Mouse (Mus musculus) hindbrain, embryonic 14.5 days (tissue): Measurements from ENCODE around the gene Pard3. TPM values are rescaled to one million over a fixed set of nuclear protein-coding genes. Genes with fewer than 3 reads are reported as not detected.

ENCODE experiments used
- ATAC-seq: fragments of 200-750 bp; cut with Nextera tagmentation; 2 replicates; pipeline ENCODE4 v1.8.0; 2017; ENCODE audit warnings: moderate number of reproducible peaks, mild to moderate bottlenecking, moderate TSS enrichment, moderate library complexity; ENCODE audit not compliant: low FRiP score
- DNase-seq: peaks from one replicate; pipeline ENCODE4 v3.0.0-alpha.2; 2015; ENCODE audit warnings: low spot score
- H3K27ac ChIP-seq: fragments of 300-500 bp; sonication (generic); 2 replicates; pipeline ENCODE4 v1.5.1; 2014; ENCODE audit warnings: mild to moderate bottlenecking, moderate library complexity
- H3K27me3 ChIP-seq: fragments of 300-500 bp; sonication (generic); 2 replicates; pipeline ENCODE4 v1.6.1; 2014; ENCODE audit warnings: mild to moderate bottlenecking, low read length, mixed read lengths; ENCODE audit not compliant: control insufficient read depth, insufficient read depth
- H3K36me3 ChIP-seq: fragments of 300-500 bp; sonication (generic); replicated peaks from 2 replicates; pipeline ENCODE4 v1.6.1; 2014; ENCODE audit not compliant: control insufficient read depth, insufficient read depth
- H3K4me1 ChIP-seq: fragments of 300-500 bp; sonication (generic); replicated peaks from 2 replicates; pipeline ENCODE4 v1.6.1; 2014; ENCODE audit warnings: antibody characterized with exemption, low read length, mixed read lengths; ENCODE audit not compliant: control insufficient read depth, insufficient read depth
- H3K4me2 ChIP-seq: fragments of 300-500 bp; sonication (generic); replicated peaks from 2 replicates; pipeline ENCODE4 v1.6.1; 2014; ENCODE audit warnings: mild to moderate bottlenecking, moderate library complexity
- H3K4me3 ChIP-seq: fragments of 300-500 bp; sonication (generic); replicated peaks from 2 replicates; pipeline ENCODE4 v1.5.1; 2014; ENCODE audit warnings: mild to moderate bottlenecking, low read length
- H3K9ac ChIP-seq: fragments of 300-500 bp; sonication (generic); 2 replicates; pipeline ENCODE4 v1.6.1; 2014
- H3K9me3 ChIP-seq: fragments of 300-500 bp; sonication (generic); 2 replicates; pipeline ENCODE4 v1.6.1; 2016; ENCODE audit warnings: low read length; ENCODE audit not compliant: control insufficient read depth
- WGBS: fragments of 180-500 bp; shearing (Covaris S2); extraction: QIAGEN DNeasy Blood & Tissue Kit; methylation state at CpG from one replicate; pipeline ENCODE4 v1.1.7; 2014; 5-methylcytosine and 5-hydroxymethylcytosine counted together
- polyA plus RNA-seq: library from polyadenylated mRNA; unstranded; fragments of >200 nt; fragmentation: Nextera tagmentation; extraction: Ambion mirVana; gene quantifications from 2 replicates; pipeline ENCODE4 v1.2.1, GENCODE M21; 2014

Gene Pard3
- polyA plus RNA-seq, 1 experiment from 2014 or later, result 25.5 TPM

GRCm38 (mm10) chr8:127287816-127288215, 224.1 kb downstream of the Pard3 start:
- H3K4me2 ChIP-seq, result no peak overlapping the region
- H3K36me3 ChIP-seq, result no peaks in the 10 kb centered on the region
- H3K27ac ChIP-seq, result no peak overlapping the region
- H3K4me3 ChIP-seq, result no peak overlapping the region
- 93% methylated on average over 10 of the region's 10 CpGs for WGBS
- H3K9ac ChIP-seq, result no peak overlapping the region
- DNase-seq (no peak), ATAC-seq (no peak)
- H3K27me3 ChIP-seq, result no peaks in the 10 kb centered on the region
- no peaks in the 10 kb centered on the region; the same call in 1 of the 2 replicates for H3K4me1 ChIP-seq
- H3K9me3 ChIP-seq, result no peaks in the 10 kb centered on the region

GRCm38 (mm10) chr8:127292307-127292706, 228.6 kb downstream of the Pard3 start:
- Histone ChIP-seq H3K36me3 (no peaks in the 10 kb centered on the region), H3K4me3 (no peak overlapping the region), H3K4me2 (no peak overlapping the region), H3K27me3 (no peaks in the 10 kb centered on the region), H3K4me1 (0 out of 2 replicates have a peak, but pooled peaks cover 7% of the 10 kb centered on the region), H3K9ac (no peak overlapping the region), H3K9me3 (no peaks in the 10 kb centered on the region), H3K27ac (no peak overlapping the region)
- WGBS, result 90% methylated on average over 5 of the region's 5 CpGs
- no peak for DNase-seq
- ATAC-seq, result no peak

GRCm38 (mm10) chr8:127293025-127293729, 229.5 kb downstream of the Pard3 start:
- Histone ChIP-seq H3K4me2 (no peak overlapping the region), H3K27me3 (no peaks in the 10 kb centered on the region), H3K36me3 (no peaks in the 10 kb centered on the region), H3K9me3 (no peaks in the 10 kb centered on the region), H3K4me3 (no peak overlapping the region), H3K27ac (peak overlapping the region; percentile 67), H3K4me1 (0 out of 2 replicates have a peak, but pooled peaks cover 7% of the 10 kb centered on the region), H3K9ac (no peak overlapping the region)
- ATAC-seq, result no peak
- 54% methylated on average over 6 of the region's 6 CpGs for WGBS
- no peak for DNase-seq

GRCm38 (mm10) chr8:127294061-127294460, 230.4 kb downstream of the Pard3 start:
- WGBS, result 48% methylated on average over 6 of the region's 6 CpGs
- H3K27me3 ChIP-seq, result no peaks in the 10 kb centered on the region
- ATAC-seq, result no peak
- H3K4me3 ChIP-seq, result no peak overlapping the region
- no peak overlapping the region; the same call in 1 of the 2 replicates for H3K4me2 ChIP-seq
- no peaks in the 10 kb centered on the region for H3K9me3 ChIP-seq
- no peak overlapping the region for H3K9ac ChIP-seq
- H3K4me1 ChIP-seq, result 0 out of 2 replicates have a peak, but pooled peaks cover 7% of the 10 kb centered on the region
- H3K36me3 ChIP-seq, result no peaks in the 10 kb centered on the region
- peak; percentile 38 for DNase-seq
- H3K27ac ChIP-seq, result peak overlapping the region; percentile 67; the same call in 1 of the 2 replicates

- DNase-seq (no peak), ATAC-seq (no peak)
- Histone ChIP-seq H3K36me3 (no peaks in the 10 kb centered on the region), H3K27me3 (no peaks in the 10 kb centered on the region), H3K27ac (no peak overlapping the region), H3K4me2 (no peak overlapping the region), H3K4me1 (0 out of 2 replicates have a peak, but pooled peaks cover 7% of the 10 kb centered on the region), H3K9me3 (no peaks in the 10 kb centered on the region), H3K4me3 (no peak overlapping the region), H3K9ac (no peak overlapping the region)
- WGBS, result 84% methylated on average over 13 of the region's 13 CpGs
Measured at GRCm38 (mm10) chr8:127295848-127296247, 232.2 kb downstream of the Pard3 start.

GRCm38 (mm10) chr8:127300493-127300892, 236.8 kb downstream of the Pard3 start:
- 89% methylated on average over 5 of the region's 5 CpGs for WGBS
- DNase-seq (no peak), ATAC-seq (no peak)
- Histone ChIP-seq H3K4me2 (no peak overlapping the region), H3K9me3 (no peaks in the 10 kb centered on the region), H3K9ac (no peak overlapping the region), H3K27ac (no peak overlapping the region), H3K27me3 (no peaks in the 10 kb centered on the region), H3K4me1 (no peaks in the 10 kb centered on the region), H3K4me3 (no peak overlapping the region), H3K36me3 (no peaks in the 10 kb centered on the region)

GRCm38 (mm10) chr8:127302847-127303445, 239.3 kb downstream of the Pard3 start:
- 91% methylated on average over 6 of the region's 6 CpGs for WGBS
- Histone ChIP-seq H3K4me2 (no peak overlapping the region), H3K27ac (no peak overlapping the region), H3K4me3 (no peak overlapping the region), H3K4me1 (peaks cover 4% of the 10 kb centered on the region; the same call in 1 of the 2 replicates), H3K9me3 (no peaks in the 10 kb centered on the region), H3K36me3 (no peaks in the 10 kb centered on the region), H3K9ac (no peak overlapping the region), H3K27me3 (no peaks in the 10 kb centered on the region)
- DNase-seq (no peak), ATAC-seq (no peak)

- no peaks in the 10 kb centered on the region for H3K27me3 ChIP-seq
- WGBS, result 88% methylated on average over 5 of the region's 5 CpGs
- H3K27ac ChIP-seq, result no peak overlapping the region
- H3K36me3 ChIP-seq, result no peaks in the 10 kb centered on the region
- no peak for DNase-seq
- no peak overlapping the region for H3K4me3 ChIP-seq
- H3K4me1 ChIP-seq, result peaks cover 16% of the 10 kb centered on the region; the same call in 1 of the 2 replicates
- no peaks in the 10 kb centered on the region for H3K9me3 ChIP-seq
- no peak for ATAC-seq
- no peak overlapping the region for H3K4me2 ChIP-seq
- no peak overlapping the region for H3K9ac ChIP-seq
Measured at GRCm38 (mm10) chr8:127307026-127307425, 243.3 kb downstream of the Pard3 start.

- ATAC-seq (no peak), DNase-seq (no peak)
- Histone ChIP-seq H3K27ac (no peak overlapping the region), H3K36me3 (no peaks in the 10 kb centered on the region), H3K9me3 (no peaks in the 10 kb centered on the region), H3K27me3 (no peaks in the 10 kb centered on the region), H3K4me1 (peaks cover 16% of the 10 kb centered on the region; the same call in 1 of the 2 replicates), H3K9ac (no peak overlapping the region), H3K4me2 (no peak overlapping the region), H3K4me3 (no peak overlapping the region)
- WGBS, result 90% methylated on average over 1 of the region's 1 CpGs
Measured at GRCm38 (mm10) chr8:127309363-127309762, 245.7 kb downstream of the Pard3 start.
